Mouse (Mus musculus): Measurements from ENCODE around the gene Icosl. TPM values are rescaled to one million over a fixed set of nuclear protein-coding genes. Genes with fewer than 3 reads are reported as not detected.
"Not testable (repeated sequence)": the region's sequence is repeated elsewhere in the genome, so short reads cannot be mapped to it uniquely, and the experiment has no call there.

Gene Icosl
- polyA plus RNA-seq, 2 experiments from 2014 or later = 5.5 to 9.3 TPM

GRCm38 (mm10) chr10:78119422-78119821 is 50.3 kb downstream of the Icosl start:
- no peak for ATAC-seq

- not testable (repeated sequence) for ATAC-seq
Observed at GRCm38 (mm10) chr10:78124137-78124536, 55.0 kb downstream of the Icosl start.

- ATAC-seq = not testable (repeated sequence)
Observed at GRCm38 (mm10) chr10:78125061-78125460, 56.0 kb downstream of the Icosl start.

- no peak for ATAC-seq
Observed at GRCm38 (mm10) chr10:78126311-78126710, 57.2 kb downstream of the Icosl start.

GRCm38 (mm10) chr10:78127046-78127870 is 58.2 kb downstream of the Icosl start:
- no peak for ATAC-seq

- ATAC-seq = no peak
Observed at GRCm38 (mm10) chr10:78127931-78128330, 58.8 kb downstream of the Icosl start.

GRCm38 (mm10) chr10:78128647-78129046 is 59.5 kb downstream of the Icosl start:
- ATAC-seq = no peak

GRCm38 (mm10) chr10:78129423-78129822 is 60.3 kb downstream of the Icosl start:
- no peak for ATAC-seq

- no peak for ATAC-seq
Observed at GRCm38 (mm10) chr10:78129998-78130397, 60.9 kb downstream of the Icosl start.

Other genes starting within 250 kb of the Icosl start
- not detected for gene Krtap10-4, start 242.2 kb upstream of the Icosl start, polyA plus RNA-seq (2017; shearing (Covaris generic))
- gene Krtap10-10, start 233.4 kb upstream of the Icosl start, polyA plus RNA-seq (2017; shearing (Covaris generic)) = not detected
- gene Gm36176, start 222.5 kb upstream of the Icosl start, polyA plus RNA-seq (2017; shearing (Covaris generic)) = not detected
- not detected for gene Gm10318, start 216.4 kb upstream of the Icosl start, polyA plus RNA-seq (2017; shearing (Covaris generic))
- not detected for gene Gm3285, start 207.3 kb upstream of the Icosl start, polyA plus RNA-seq (2017; shearing (Covaris generic))
- gene Lrrc3, start 166.8 kb upstream of the Icosl start, polyA plus RNA-seq (2017; shearing (Covaris generic)) = not detected
- under 1 TPM; 0.38 TPM for gene Trpm2, start 98.7 kb upstream of the Icosl start, polyA plus RNA-seq (2017; shearing (Covaris generic))
- 10 to 100 TPM in 1 of 2 experiments, 1 to 10 TPM in 1; 7.1 to 11.1 TPM for gene 1810043G02Rik, start 90.8 kb upstream of the Icosl start, polyA plus RNA-seq (2017; shearing (Covaris generic))
- gene Pfkl, start 59.2 kb upstream of the Icosl start, polyA plus RNA-seq (2017; shearing (Covaris generic)) = 10 to 100 TPM; 40.4 to 82.9 TPM
- not detected for gene Dnmt3l, start 27.4 kb upstream of the Icosl start, polyA plus RNA-seq (2017; shearing (Covaris generic))
- under 1 TPM in 1 of 2 experiments, not detected in 1; 0.44 TPM for gene Aire, start 25.7 kb upstream of the Icosl start, polyA plus RNA-seq (2017; shearing (Covaris generic))
- gene D10Jhu81e, start 100.5 kb downstream of the Icosl start, polyA plus RNA-seq (2017; shearing (Covaris generic)) = 10 to 100 TPM; 18.9 to 63.4 TPM
- 10 to 100 TPM; 10.6 to 10.7 TPM for gene Pwp2, start 115.8 kb downstream of the Icosl start, polyA plus RNA-seq (2017; shearing (Covaris generic))
- gene Trappc10, start 175.3 kb downstream of the Icosl start, polyA plus RNA-seq (2017; shearing (Covaris generic)) = 10 to 100 TPM in 1 of 2 experiments, 1 to 10 TPM in 1; 5.1 to 11.0 TPM